Mouse (Mus musculus) lung, embryonic 16.5 days (tissue): ENCODE data around the gene Abca6. TPM values are rescaled to one million over a fixed set of nuclear protein-coding genes. Genes with fewer than 3 reads are reported as not detected.
A peak's percentile ranks its signal among the peaks of the same experiment; 100 is the strongest.

Source experiments
- ATAC-seq: fragments of 200-750 bp; cut with Nextera tagmentation; 2 replicates; pipeline ENCODE4 v1.8.0; 2017; ENCODE audit warnings: low read depth, mild to moderate bottlenecking, moderate library complexity
- H3K27ac ChIP-seq: fragments of 300-500 bp; sonication (generic); 2 replicates; pipeline ENCODE4 v1.5.1; 2014; ENCODE audit warnings: mild to moderate bottlenecking, control low read depth, low read length
- H3K27me3 ChIP-seq: fragments of 300-500 bp; sonication (generic); 2 replicates; pipeline ENCODE4 v1.6.1; 2014; ENCODE audit warnings: low read depth, low read length, mixed read lengths; ENCODE audit not compliant: control insufficient read depth, insufficient read depth
- H3K36me3 ChIP-seq: fragments of 300-500 bp; sonication (generic); 2 replicates; pipeline ENCODE4 v1.6.1; 2014; ENCODE audit warnings: low read length; ENCODE audit not compliant: control insufficient read depth, insufficient read depth
- H3K4me1 ChIP-seq: fragments of 300-500 bp; sonication (generic); replicated peaks from 2 replicates; pipeline ENCODE4 v1.6.1; 2014; ENCODE audit warnings: low read length, mixed read lengths; ENCODE audit not compliant: control insufficient read depth, insufficient read depth
- H3K4me2 ChIP-seq: fragments of 300-500 bp; sonication (generic); 2 replicates; pipeline ENCODE4 v1.6.1; 2014; ENCODE audit warnings: low read depth, low read length, control low read depth
- H3K4me3 ChIP-seq: fragments of 300-500 bp; sonication (generic); 2 replicates; pipeline ENCODE4 v1.5.1; 2014; ENCODE audit warnings: mild to moderate bottlenecking, low read length, control low read depth
- H3K9ac ChIP-seq: fragments of 300-500 bp; sonication (generic); 2 replicates; pipeline ENCODE4 v1.6.1; 2014; ENCODE audit warnings: low read length, control low read depth
- H3K9me3 ChIP-seq: fragments of 300-500 bp; sonication (generic); 2 replicates; pipeline ENCODE4 v1.6.1; 2016; ENCODE audit warnings: low read length; ENCODE audit not compliant: control insufficient read depth
- WGBS: fragments of 180-500 bp; shearing (Covaris S2); extraction: QIAGEN DNeasy Blood & Tissue Kit; methylation state at CpG from one replicate; pipeline ENCODE4 v1.1.7; 2014; 5-methylcytosine and 5-hydroxymethylcytosine counted together
- polyA plus RNA-seq: library from polyadenylated mRNA; unstranded; fragments of >200 nt; fragmentation: Nextera tagmentation; extraction: Ambion mirVana; gene quantifications from 2 replicates; pipeline ENCODE4 v1.2.1, GENCODE M21; 2015

Gene Abca6
- polyA plus RNA-seq, 1 experiment from 2014 or later = 1.6 TPM

- no peak for ATAC-seq
- H3K4me2 ChIP-seq = peak overlapping the region; percentile 31
- H3K27ac ChIP-seq = 0 out of 2 replicates have a peak overlapping the region, but pooled peaks have one; percentile 47
- peaks cover 12% of the 10 kb centered on the region for H3K4me1 ChIP-seq
- no peaks in the 10 kb centered on the region for H3K36me3 ChIP-seq
- no peak overlapping the region for H3K4me3 ChIP-seq
- H3K9me3 ChIP-seq = no peaks in the 10 kb centered on the region
- no peak overlapping the region for H3K9ac ChIP-seq
- no peaks in the 10 kb centered on the region for H3K27me3 ChIP-seq
These were observed 86.2 kb downstream of the Abca6 start for GRCm38 (mm10) chr11:110165409-110165808.

GRCm38 (mm10) chr11:110157059-110157458 lies 94.5 kb downstream of the Abca6 start:
- no peak for ATAC-seq
- Histone ChIP-seq H3K9ac (no peak overlapping the region), H3K36me3 (peaks cover 2% of the 10 kb centered on the region; the same call in 1 of the 2 replicates), H3K27me3 (no peaks in the 10 kb centered on the region), H3K4me3 (no peak overlapping the region), H3K9me3 (no peaks in the 10 kb centered on the region), H3K4me1 (no peaks in the 10 kb centered on the region), H3K27ac (no peak overlapping the region), H3K4me2 (no peak overlapping the region)
- WGBS = 48% methylated on average over 6 of the region's 6 CpGs

GRCm38 (mm10) chr11:110155985-110156384 lies 95.6 kb downstream of the Abca6 start:
- no peak overlapping the region for H3K9ac ChIP-seq
- no peak overlapping the region for H3K4me3 ChIP-seq
- WGBS = 81% methylated on average over 11 of the region's 11 CpGs
- no peak overlapping the region for H3K27ac ChIP-seq
- no peaks in the 10 kb centered on the region for H3K4me1 ChIP-seq
- no peaks in the 10 kb centered on the region for H3K9me3 ChIP-seq
- no peak overlapping the region for H3K4me2 ChIP-seq
- no peak for ATAC-seq
- H3K36me3 ChIP-seq = peaks cover 2% of the 10 kb centered on the region
- no peaks in the 10 kb centered on the region for H3K27me3 ChIP-seq

GRCm38 (mm10) chr11:110147640-110148039 lies 103.9 kb downstream of the Abca6 start:
- H3K9ac ChIP-seq = no peak overlapping the region
- H3K27me3 ChIP-seq = no peaks in the 10 kb centered on the region
- H3K9me3 ChIP-seq = no peaks in the 10 kb centered on the region
- H3K27ac ChIP-seq = no peak overlapping the region
- WGBS = 90% methylated on average over 5 of the region's 5 CpGs
- H3K4me1 ChIP-seq = no peaks in the 10 kb centered on the region
- ATAC-seq = no peak
- H3K36me3 ChIP-seq = peaks cover 4% of the 10 kb centered on the region
- H3K4me3 ChIP-seq = no peak overlapping the region
- no peak overlapping the region for H3K4me2 ChIP-seq

- Histone ChIP-seq H3K4me2 (no peak overlapping the region), H3K9ac (no peak overlapping the region), H3K9me3 (no peaks in the 10 kb centered on the region), H3K4me3 (no peak overlapping the region), H3K27me3 (no peaks in the 10 kb centered on the region), H3K27ac (no peak overlapping the region), H3K36me3 (peaks cover 4% of the 10 kb centered on the region; the same call in 1 of the 2 replicates), H3K4me1 (no peaks in the 10 kb centered on the region)
- ATAC-seq = no peak
- WGBS = 50% methylated on average over 11 of the region's 11 CpGs
These were observed 106.2 kb downstream of the Abca6 start for GRCm38 (mm10) chr11:110145421-110145820.

- 64% methylated on average over 5 of the region's 5 CpGs for WGBS
- Histone ChIP-seq H3K4me3 (no peak overlapping the region), H3K27me3 (no peaks in the 10 kb centered on the region), H3K36me3 (no peaks in the 10 kb centered on the region), H3K9me3 (no peaks in the 10 kb centered on the region), H3K9ac (no peak overlapping the region), H3K27ac (no peak overlapping the region), H3K4me2 (no peak overlapping the region), H3K4me1 (no peaks in the 10 kb centered on the region)
- ATAC-seq = peak; percentile 38; the same call in 1 of the 2 replicates
These were observed 120.8 kb downstream of the Abca6 start for GRCm38 (mm10) chr11:110130760-110131159.

Other genes with a start within 250 kb of the Abca6 start
- 8.0 and 8.7 TPM in 2 replicates for gene Abca8a, start 155.8 kb downstream of the Abca6 start, polyA plus RNA-seq
- 6.1 and 6.4 TPM in 2 replicates for gene Abca9, start 83.6 kb downstream of the Abca6 start, polyA plus RNA-seq
- gene Abca5, start 85.9 kb upstream of the Abca6 start, polyA plus RNA-seq = 4.2 and 4.4 TPM in 2 replicates
- 16.8 and 17.6 TPM in 2 replicates for gene Map2k6, start 147.3 kb upstream of the Abca6 start, polyA plus RNA-seq